Mouse (Mus musculus): ENCODE measurements around the gene Tsen15. TPM values are rescaled to one million over a fixed set of nuclear protein-coding genes. Genes with fewer than 3 reads are reported as not detected.

Tsen15 gene
- polyA plus RNA-seq, 1 experiment: 8.2 TPM

- no peak overlapping the region for H3K27ac ChIP-seq (ENCODE audit: control insufficient read depth, insufficient read depth, low read depth, low read length)
- no peaks in the 10 kb centered on the region for H3K27me3 ChIP-seq (ENCODE audit: control insufficient read depth, insufficient read depth, low read length)
- 0 out of 2 replicates have a peak, but pooled peaks cover 2% of the 10 kb centered on the region for H3K4me1 ChIP-seq (ENCODE audit: control insufficient read depth, insufficient read depth, low read length)
- no peaks in the 10 kb centered on the region for H3K36me3 ChIP-seq (ENCODE audit: control insufficient read depth, insufficient read depth, low read length)
- no peak overlapping the region for H3K4me3 ChIP-seq (ENCODE audit: control insufficient read depth, low read depth, low read length)
- TF ChIP-seq POLR2A (IDR thresholded peaks at IDR 0.05; ENCODE audit: control insufficient read depth, low read depth, low read length): no peak
- TF ChIP-seq CTCF (IDR thresholded peaks at IDR 0.05; ENCODE audit: control insufficient read depth, insufficient read depth, insufficient replicate concordance, low read depth, low read length): no peak
Measured at GRCm38 (mm10) chr1:152384589-152384988, 1.9 kb downstream of the Tsen15 start.

GRCm38 (mm10) chr1:152378311-152378710 lies 8.2 kb downstream of the Tsen15 start:
- TF ChIP-seq POLR2A (IDR thresholded peaks at IDR 0.05; ENCODE audit: control insufficient read depth, low read depth, low read length): no peak
- TF ChIP-seq CTCF (IDR thresholded peaks at IDR 0.05; ENCODE audit: control insufficient read depth, insufficient read depth, insufficient replicate concordance, low read depth, low read length): no peak
- Histone ChIP-seq H3K27me3 (ENCODE audit: control insufficient read depth, insufficient read depth, low read length) (no peaks in the 10 kb centered on the region), H3K4me1 (ENCODE audit: control insufficient read depth, insufficient read depth, low read length) (no peaks in the 10 kb centered on the region), H3K36me3 (ENCODE audit: control insufficient read depth, insufficient read depth, low read length) (no peaks in the 10 kb centered on the region), H3K27ac (ENCODE audit: control insufficient read depth, insufficient read depth, low read depth, low read length) (no peak overlapping the region), H3K4me3 (ENCODE audit: control insufficient read depth, low read depth, low read length) (no peak overlapping the region)

GRCm38 (mm10) chr1:152369139-152369538 lies 17.3 kb downstream of the Tsen15 start:
- Histone ChIP-seq H3K4me1 (ENCODE audit: control insufficient read depth, insufficient read depth, low read length) (no peaks in the 10 kb centered on the region), H3K27me3 (ENCODE audit: control insufficient read depth, insufficient read depth, low read length) (no peaks in the 10 kb centered on the region), H3K36me3 (ENCODE audit: control insufficient read depth, insufficient read depth, low read length) (no peaks in the 10 kb centered on the region), H3K27ac (ENCODE audit: control insufficient read depth, insufficient read depth, low read depth, low read length) (no peak overlapping the region), H3K4me3 (ENCODE audit: control insufficient read depth, low read depth, low read length) (no peak overlapping the region)
- peak; percentile 34; the same call in 1 of the 2 replicates for TF ChIP-seq CTCF (IDR thresholded peaks at IDR 0.05; ENCODE audit: control insufficient read depth, insufficient read depth, insufficient replicate concordance, low read depth, low read length)
- TF ChIP-seq POLR2A (IDR thresholded peaks at IDR 0.05; ENCODE audit: control insufficient read depth, low read depth, low read length): no peak

GRCm38 (mm10) chr1:152368311-152369088 lies 18.0 kb downstream of the Tsen15 start:
- H3K27ac ChIP-seq (ENCODE audit: control insufficient read depth, insufficient read depth, low read depth, low read length): no peak overlapping the region
- no peaks in the 10 kb centered on the region for H3K36me3 ChIP-seq (ENCODE audit: control insufficient read depth, insufficient read depth, low read length)
- no peaks in the 10 kb centered on the region for H3K4me1 ChIP-seq (ENCODE audit: control insufficient read depth, insufficient read depth, low read length)
- H3K27me3 ChIP-seq (ENCODE audit: control insufficient read depth, insufficient read depth, low read length): no peaks in the 10 kb centered on the region
- no peak overlapping the region for H3K4me3 ChIP-seq (ENCODE audit: control insufficient read depth, low read depth, low read length)
- TF ChIP-seq CTCF (IDR thresholded peaks at IDR 0.05; ENCODE audit: control insufficient read depth, insufficient read depth, insufficient replicate concordance, low read depth, low read length): no peak
- TF ChIP-seq POLR2A (IDR thresholded peaks at IDR 0.05; ENCODE audit: control insufficient read depth, low read depth, low read length): no peak

- H3K36me3 ChIP-seq (ENCODE audit: control insufficient read depth, insufficient read depth, low read length): no peaks in the 10 kb centered on the region
- TF ChIP-seq POLR2A (IDR thresholded peaks at IDR 0.05; ENCODE audit: control insufficient read depth, low read depth, low read length) (no peak), CTCF (IDR thresholded peaks at IDR 0.05; ENCODE audit: control insufficient read depth, insufficient read depth, insufficient replicate concordance, low read depth, low read length) (no peak)
- H3K27me3 ChIP-seq (ENCODE audit: control insufficient read depth, insufficient read depth, low read length): no peaks in the 10 kb centered on the region
- no peak overlapping the region for H3K4me3 ChIP-seq (ENCODE audit: control insufficient read depth, low read depth, low read length)
- H3K27ac ChIP-seq (ENCODE audit: control insufficient read depth, insufficient read depth, low read depth, low read length): no peak overlapping the region
- no peaks in the 10 kb centered on the region for H3K4me1 ChIP-seq (ENCODE audit: control insufficient read depth, insufficient read depth, low read length)
Measured at GRCm38 (mm10) chr1:152356721-152357120, 29.8 kb downstream of the Tsen15 start.

GRCm38 (mm10) chr1:152347946-152348345 lies 38.5 kb downstream of the Tsen15 start:
- TF ChIP-seq CTCF (IDR thresholded peaks at IDR 0.05; ENCODE audit: control insufficient read depth, insufficient read depth, insufficient replicate concordance, low read depth, low read length): no peak
- TF ChIP-seq POLR2A (IDR thresholded peaks at IDR 0.05; ENCODE audit: control insufficient read depth, low read depth, low read length): no peak
- Histone ChIP-seq H3K4me1 (ENCODE audit: control insufficient read depth, insufficient read depth, low read length) (no peaks in the 10 kb centered on the region), H3K4me3 (ENCODE audit: control insufficient read depth, low read depth, low read length) (no peak overlapping the region), H3K36me3 (ENCODE audit: control insufficient read depth, insufficient read depth, low read length) (no peaks in the 10 kb centered on the region), H3K27me3 (ENCODE audit: control insufficient read depth, insufficient read depth, low read length) (no peaks in the 10 kb centered on the region), H3K27ac (ENCODE audit: control insufficient read depth, insufficient read depth, low read depth, low read length) (no peak overlapping the region)

GRCm38 (mm10) chr1:152324024-152324423 lies 62.5 kb downstream of the Tsen15 start:
- TF ChIP-seq CTCF (IDR thresholded peaks at IDR 0.05; ENCODE audit: control insufficient read depth, insufficient read depth, insufficient replicate concordance, low read depth, low read length): no peak
- no peak for TF ChIP-seq POLR2A (IDR thresholded peaks at IDR 0.05; ENCODE audit: control insufficient read depth, low read depth, low read length)
- H3K36me3 ChIP-seq (ENCODE audit: control insufficient read depth, insufficient read depth, low read length): no peaks in the 10 kb centered on the region
- no peaks in the 10 kb centered on the region for H3K4me1 ChIP-seq (ENCODE audit: control insufficient read depth, insufficient read depth, low read length)
- no peak overlapping the region for H3K27ac ChIP-seq (ENCODE audit: control insufficient read depth, insufficient read depth, low read depth, low read length)
- no peak overlapping the region for H3K4me3 ChIP-seq (ENCODE audit: control insufficient read depth, low read depth, low read length)
- H3K27me3 ChIP-seq (ENCODE audit: control insufficient read depth, insufficient read depth, low read length): no peaks in the 10 kb centered on the region

Other genes starting within 250 kb of the Tsen15 start
- gene Colgalt2, start 13.1 kb upstream of the Tsen15 start, polyA plus RNA-seq (2012; rRNA removed): 0.07 and 0.10 TPM in 2 replicates

Measured in testis, adult 2 months (tissue).